Mouse (Mus musculus): ENCODE measurements around the gene Sh3bp4.

Gene Sh3bp4

DNA sequence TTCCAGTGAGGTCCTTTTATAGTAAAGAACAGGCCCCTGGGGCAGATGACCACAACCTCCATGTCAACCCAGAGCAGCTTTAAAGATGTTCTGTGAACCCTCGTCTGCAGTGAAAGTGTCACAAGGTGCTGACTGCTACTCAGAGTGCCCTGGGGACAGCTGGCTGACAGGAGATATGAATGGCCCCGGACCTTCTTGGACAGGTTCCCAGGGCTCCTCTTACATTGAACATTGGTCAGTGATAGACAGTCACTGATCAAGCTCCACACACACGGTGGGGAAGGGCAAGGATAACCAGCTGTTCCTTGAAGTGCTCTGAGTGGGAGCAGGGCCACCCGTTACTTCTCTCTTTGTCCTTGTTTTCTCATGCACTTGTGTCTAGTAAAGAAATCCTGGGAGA lies 50.1 kb downstream of the Sh3bp4 start:
- ATAC-seq (ENCODE audit: insufficient number of reproducible peaks, low FRiP score, low TSS enrichment) = no peak

DNA sequence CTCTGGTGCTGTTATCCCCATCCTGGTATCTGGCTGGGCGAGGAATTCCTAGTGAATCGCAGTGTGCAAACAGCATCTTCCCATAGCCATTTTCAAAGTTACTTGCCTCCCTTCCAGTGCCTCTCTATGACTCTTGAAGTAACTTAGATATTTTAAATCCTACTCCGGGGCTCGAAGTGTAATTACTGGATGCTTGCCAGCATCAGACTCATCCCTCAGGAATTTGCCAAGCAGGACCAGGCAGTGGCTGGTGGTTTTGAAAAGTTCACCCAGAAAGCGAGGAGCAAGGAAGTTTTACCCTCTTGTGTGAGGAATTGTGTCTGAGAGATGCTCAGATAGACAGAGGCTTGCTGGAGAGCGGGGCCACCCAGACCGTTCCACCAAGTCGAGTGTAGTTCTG lies 51.3 kb downstream of the Sh3bp4 start:
- ATAC-seq (ENCODE audit: insufficient number of reproducible peaks, low FRiP score, low TSS enrichment) = no peak

DNA sequence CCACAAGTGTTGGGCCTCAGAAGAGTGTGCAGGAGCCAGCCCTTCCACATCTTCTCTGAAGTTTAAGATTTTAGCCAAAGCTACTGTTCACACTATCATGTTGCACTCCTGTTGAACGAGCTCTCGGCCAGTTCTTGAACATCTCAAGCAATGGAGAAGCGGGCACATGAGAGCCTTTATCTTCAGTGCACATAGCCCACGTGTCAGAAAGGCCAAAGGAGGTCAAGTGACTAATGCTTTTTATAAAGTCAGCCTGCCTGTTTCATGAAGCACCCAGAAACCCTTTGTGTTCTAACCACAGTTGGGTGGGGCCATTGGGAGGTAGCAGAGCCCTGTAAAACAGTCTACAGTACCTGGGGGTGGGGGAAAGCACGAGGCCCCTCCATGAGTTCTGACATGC lies 52.2 kb downstream of the Sh3bp4 start:
- ATAC-seq (ENCODE audit: insufficient number of reproducible peaks, low FRiP score, low TSS enrichment) = no peak

DNA sequence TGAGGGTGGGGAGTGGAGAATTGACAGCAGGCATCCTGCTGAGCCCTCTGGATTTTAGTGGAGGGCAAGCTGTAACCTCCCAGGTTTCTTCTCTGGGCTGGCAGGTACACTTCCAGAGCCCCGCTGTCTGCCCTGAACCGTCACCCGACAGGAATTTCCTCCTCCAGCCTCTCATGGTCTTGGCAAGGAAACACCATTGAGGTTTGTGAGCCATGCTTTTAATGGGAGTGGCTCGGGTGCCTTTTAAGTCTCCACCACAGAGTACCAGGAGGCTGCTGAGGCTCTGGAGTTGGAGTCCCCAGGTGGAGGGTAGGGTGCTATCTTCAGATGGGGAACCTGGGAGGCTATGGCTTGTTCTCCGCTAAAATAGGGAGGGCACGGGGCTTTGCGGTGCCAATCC lies 53.9 kb downstream of the Sh3bp4 start:
- no peak for ATAC-seq (ENCODE audit: insufficient number of reproducible peaks, low FRiP score, low TSS enrichment)

DNA sequence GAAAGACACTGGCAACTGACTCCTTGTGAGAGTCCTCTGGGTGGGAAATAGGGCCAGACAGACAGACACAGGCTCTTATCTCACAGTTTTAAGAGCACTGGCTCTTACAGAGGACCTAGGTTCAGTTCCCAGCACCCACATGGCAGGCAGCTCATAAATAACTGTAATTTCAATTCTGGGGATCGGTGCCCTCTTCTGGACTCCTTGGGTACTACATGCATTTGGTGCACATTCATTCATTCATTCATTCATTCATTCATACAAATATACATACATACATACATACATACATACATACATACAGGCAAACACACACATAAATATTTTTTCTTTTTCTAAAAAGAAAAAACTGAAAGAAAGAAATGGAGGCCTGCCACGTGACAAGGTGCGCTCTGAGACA lies 56.9 kb downstream of the Sh3bp4 start:
- ATAC-seq (ENCODE audit: insufficient number of reproducible peaks, low FRiP score, low TSS enrichment) = no peak

DNA sequence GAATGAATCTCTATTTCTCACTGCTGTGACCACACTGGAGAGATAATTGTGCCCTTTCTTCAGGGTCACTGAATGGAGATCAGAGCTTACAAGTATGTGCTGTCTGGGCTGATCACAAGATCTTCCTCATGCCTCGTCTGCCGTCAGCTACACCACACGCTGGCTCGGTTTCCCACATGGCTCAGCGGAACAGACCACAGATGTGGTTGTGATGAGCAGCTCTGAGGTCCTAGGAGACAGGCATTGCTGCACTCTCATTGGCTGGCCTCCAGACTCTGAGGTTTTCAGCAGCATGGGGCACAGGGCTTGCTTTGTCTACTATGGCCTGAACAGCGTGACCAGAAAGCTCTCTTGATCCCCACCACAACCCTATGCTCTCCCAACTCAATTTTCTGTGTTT lies 60.2 kb downstream of the Sh3bp4 start:
- no peak for ATAC-seq (ENCODE audit: insufficient number of reproducible peaks, low FRiP score, low TSS enrichment)

DNA sequence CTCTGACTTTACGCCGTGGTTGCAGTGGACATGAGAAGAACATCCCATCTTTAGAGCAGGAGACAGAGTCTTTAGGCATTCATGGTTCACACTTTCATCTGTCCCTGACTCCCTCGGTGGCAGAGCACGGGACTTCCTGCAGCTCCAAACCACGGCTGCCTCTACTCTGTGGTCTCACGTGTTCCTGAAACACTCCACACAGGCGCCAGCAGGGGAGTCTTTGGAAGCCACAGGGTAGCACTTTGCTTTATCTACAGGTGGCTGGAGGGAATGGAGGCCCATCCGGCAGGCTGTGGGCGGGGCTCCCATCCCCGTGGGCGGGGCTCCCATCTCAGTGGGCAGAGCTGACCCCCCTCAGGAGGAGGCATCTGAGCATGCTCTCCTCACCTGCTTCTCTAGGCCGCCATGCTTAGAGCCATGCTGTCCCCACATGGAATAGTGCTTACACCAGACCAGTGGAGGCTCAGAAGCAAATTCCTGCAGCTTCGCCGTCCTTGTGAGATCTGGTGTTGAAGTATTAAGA lies 60.9 kb downstream of the Sh3bp4 start:
- ATAC-seq (ENCODE audit: insufficient number of reproducible peaks, low FRiP score, low TSS enrichment) = no peak

DNA sequence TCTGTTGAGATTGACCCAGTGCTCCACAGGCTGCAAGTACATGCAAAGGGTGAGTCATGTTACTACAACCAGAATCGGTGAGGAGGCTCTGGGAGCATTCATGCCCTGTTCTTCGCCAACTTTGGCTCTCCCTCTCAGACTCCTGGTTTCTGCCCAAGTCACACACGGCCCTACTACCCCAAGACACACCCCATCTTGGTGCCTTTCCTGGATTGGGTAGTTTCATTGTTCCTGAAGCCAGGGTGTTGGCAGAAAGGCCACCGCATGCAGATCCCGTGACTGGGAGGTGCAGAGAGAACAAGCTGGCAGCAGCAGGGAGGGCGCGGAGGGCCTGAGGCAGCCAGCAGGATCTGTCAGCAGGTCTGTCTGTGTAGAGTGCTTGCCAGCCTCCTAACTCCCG lies 61.5 kb downstream of the Sh3bp4 start:
- no peak for ATAC-seq (ENCODE audit: insufficient number of reproducible peaks, low FRiP score, low TSS enrichment)

DNA sequence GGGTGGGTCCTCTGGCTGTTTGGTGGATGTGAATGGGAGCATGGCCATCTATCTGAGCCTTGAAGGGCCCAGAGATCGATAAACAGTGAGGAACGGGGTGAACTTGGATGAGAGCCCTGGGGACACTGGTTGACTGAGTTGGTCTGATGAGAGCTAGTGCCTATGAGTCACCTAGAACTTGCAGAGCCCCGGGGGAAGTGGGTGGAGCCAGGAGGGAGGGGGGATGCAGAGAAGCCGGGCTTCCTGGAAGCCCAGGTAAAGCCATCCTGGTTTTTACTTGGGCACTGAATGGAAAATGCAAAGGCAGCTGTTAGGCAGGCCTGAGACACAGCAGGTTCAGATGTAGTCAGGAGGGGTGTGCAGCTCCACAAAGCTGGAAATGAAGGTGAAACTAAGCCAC lies 63.1 kb downstream of the Sh3bp4 start:
- no peak for ATAC-seq (ENCODE audit: insufficient number of reproducible peaks, low FRiP score, low TSS enrichment)

DNA sequence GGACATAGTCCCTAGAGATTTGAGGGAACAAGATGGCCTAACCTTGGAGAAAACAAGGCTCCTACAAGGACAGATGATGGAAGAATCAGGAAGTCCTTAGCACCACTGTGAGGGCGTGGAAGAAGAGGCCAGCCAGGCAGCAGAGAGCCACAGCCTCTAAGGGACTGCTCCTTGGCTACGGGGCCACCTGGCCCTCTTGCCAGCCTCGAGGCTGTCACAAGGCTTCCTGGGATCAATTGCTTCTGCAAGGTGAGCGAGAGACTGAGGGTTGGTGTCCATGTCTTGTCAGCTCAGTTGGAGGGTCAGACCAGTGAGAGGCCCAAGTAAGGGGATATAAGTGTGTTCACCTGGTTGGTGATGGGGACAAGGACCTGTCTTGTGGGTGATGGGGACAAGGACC lies 63.5 kb downstream of the Sh3bp4 start:
- no peak for ATAC-seq (ENCODE audit: insufficient number of reproducible peaks, low FRiP score, low TSS enrichment)

DNA sequence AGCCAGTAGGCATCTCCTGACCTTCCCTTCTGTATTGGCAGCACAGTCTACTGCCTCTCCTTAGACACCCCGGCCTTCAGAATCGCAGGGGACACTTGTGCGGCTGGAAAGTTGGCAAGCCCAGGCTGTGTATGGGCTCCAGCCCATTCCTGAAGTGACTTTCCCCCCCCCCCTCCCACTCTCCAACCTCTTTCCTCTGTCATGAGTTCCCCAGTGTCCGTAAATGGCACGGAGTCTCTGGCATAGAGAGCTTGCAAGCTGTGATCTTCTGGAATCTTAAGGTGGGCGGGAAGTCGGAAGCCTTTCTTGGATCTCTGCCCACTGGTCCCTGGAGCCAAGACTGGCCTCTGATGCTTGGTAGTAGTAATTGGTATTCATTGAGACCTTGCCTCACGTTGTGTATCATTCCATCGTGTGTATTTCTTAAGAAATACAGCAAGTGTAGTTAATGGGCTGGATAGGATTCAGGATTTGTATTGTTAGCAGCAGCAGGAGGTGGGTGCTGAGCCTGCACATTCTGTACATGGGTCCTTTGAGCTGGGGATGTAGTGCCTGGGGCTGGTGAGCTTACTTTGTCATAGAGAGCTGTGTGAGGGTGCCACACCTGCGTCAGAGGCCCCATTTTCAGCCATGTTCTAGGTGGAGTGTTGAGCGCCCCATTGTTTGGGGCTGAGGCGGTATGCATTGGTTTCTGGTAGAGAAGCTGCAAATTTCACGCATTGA lies 66.0 kb downstream of the Sh3bp4 start:
- ATAC-seq (ENCODE audit: insufficient number of reproducible peaks, low FRiP score, low TSS enrichment) = no peak

DNA sequence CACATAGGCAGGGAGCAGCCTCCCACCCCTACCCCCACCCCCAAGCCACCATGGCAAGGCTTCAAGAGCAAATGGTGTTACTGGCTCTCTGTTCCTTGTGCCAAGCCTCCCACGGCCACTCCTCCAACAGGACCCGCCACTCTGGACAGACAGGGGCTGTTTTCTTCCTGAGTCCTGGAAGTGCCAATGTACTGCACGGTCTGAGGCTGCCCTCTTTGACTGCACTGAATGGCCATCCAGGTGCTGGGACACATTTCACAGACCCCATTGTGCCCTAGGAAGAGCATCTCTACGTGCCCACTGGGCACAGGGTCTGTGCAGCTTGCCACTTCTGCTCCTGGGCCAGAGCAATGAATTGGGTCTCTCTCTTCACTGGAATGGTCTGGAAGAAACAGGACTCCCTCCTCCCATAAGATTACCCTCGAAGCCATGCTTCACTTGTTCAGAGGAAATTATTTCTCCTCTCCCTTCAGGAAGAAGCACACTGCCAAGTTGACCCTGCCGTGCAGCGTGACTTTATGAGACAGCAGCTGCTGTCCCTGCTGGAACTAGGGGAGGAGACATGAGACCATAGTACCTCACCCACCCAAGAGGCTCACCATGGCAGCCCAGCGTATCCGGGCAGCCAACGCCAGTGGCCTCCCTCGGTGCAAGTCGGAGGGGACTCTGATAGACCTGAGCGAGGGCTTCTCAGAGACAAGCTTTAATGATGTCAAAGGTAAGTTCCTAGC lies 67.0 kb downstream of the Sh3bp4 start:
- no peak for ATAC-seq (ENCODE audit: insufficient number of reproducible peaks, low FRiP score, low TSS enrichment)

DNA sequence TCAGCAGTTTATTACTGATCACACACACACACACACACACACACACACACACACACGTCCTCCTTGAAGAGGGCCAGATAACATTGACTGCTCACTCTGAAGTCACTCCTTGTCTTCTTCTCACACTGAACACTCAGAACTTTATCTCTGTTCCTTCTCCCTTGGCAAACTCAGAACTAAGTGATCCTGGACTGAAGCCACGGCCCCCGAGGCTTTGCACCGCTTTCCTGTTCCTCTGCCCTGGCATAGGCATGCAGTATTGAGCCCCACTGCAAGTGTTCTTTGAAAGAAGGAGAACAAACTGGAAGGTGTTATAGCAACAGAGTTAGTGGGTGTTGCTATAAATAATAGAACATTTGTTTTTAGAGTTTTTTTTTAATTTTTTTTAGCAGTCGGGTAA lies 68.1 kb downstream of the Sh3bp4 start:
- no peak for ATAC-seq (ENCODE audit: insufficient number of reproducible peaks, low FRiP score, low TSS enrichment)

DNA sequence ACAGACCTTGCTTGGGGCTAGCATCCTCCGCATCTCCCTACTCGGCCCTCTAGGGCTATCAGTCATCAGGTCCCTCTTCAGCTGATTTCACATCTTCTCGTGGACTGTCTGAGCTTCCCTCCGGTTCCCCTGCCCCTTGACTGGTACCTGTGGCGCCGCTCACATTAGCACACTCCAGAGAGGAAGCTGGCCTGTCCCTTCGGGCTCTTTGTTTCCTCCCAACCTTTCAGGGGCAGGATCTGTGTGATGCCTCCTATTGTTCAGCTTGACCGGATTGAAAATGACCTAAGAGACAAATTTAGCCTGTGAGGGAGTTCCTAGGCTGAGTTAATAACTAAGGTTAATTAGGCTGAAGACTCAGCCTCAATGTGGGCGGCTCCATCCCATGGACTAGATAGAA lies 69.9 kb downstream of the Sh3bp4 start:
- ATAC-seq (ENCODE audit: insufficient number of reproducible peaks, low FRiP score, low TSS enrichment) = no peak

DNA sequence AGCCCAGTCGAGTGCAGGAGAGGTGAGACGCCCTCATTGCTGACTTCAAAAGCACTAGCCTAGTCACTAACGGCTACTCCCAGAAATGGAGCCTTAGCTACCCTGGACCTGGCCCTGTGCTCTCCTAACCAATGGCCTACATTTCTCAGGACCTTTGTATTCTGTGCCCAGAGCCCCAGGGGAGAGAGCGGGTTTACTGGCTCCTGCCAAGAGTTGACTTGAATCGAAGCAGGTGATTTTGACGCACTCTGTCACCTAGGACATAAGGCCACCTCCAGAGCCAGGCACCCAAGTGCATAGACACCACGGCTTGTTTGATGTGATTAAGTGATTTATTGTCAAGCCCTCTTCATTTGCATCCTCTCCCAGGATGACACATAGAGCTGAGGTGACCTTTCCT lies 80.9 kb downstream of the Sh3bp4 start:
- no peak for ATAC-seq (ENCODE audit: insufficient number of reproducible peaks, low FRiP score, low TSS enrichment)

DNA sequence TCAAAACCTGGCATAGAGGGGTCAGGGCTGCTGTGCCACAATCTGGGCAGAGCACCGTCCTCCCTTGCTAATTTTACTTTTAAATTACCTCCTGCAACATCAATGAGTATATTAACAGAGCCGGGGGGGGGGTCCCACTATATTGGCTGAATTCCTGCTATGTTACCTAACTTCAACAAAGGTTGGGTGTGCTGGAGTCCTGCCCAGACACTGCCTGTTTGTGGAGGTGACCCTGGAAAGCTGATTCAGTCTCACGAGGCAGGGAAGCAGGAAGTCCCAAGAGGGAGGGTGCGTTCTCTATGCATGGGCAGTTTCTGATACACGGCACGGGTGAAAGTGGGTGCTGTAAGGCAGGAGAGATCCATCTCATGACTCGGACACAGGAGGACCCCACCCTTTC lies 82.4 kb downstream of the Sh3bp4 start:
- ATAC-seq (ENCODE audit: insufficient number of reproducible peaks, low FRiP score, low TSS enrichment) = no peak

DNA sequence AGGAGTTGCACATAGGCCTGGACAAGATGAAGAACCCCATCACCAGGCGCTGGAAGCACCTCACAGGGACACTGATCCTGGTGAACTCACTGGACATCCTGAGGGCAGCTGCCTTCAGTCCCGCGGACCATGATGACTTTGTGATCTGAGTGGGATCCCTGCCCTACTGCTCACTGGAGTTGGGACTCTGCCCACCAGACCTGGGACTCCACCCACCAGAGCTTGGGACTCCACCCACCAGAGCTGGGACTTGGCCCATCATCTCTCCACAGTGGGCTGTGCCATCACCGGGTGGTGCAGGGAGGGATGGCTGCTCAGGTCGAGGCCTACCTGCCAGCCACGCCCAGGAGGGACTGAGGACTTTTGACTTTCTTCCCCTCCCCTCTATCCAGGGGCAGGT lies 83.0 kb downstream of the Sh3bp4 start:
- ATAC-seq (ENCODE audit: insufficient number of reproducible peaks, low FRiP score, low TSS enrichment) = no peak

DNA sequence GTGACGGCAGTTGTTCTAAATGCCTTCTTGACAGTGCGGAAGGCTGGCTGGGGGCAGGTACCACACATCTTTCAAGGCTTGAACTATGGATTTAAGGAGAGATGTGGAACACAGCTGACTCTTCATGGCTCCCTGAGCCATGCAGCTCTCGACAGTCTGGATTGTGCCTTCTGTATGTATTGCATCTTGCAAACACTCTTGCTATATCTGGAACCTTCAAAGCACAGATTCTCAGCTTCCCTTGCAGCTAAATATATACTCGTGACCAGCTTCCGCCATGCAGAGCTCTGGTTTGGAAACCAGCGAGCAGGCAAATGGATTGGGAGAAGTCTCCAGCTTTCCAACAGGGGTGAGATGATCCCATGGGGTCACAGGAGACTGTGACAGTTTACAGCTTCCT lies 93.3 kb downstream of the Sh3bp4 start:
- no peak for ATAC-seq (ENCODE audit: insufficient number of reproducible peaks, low FRiP score, low TSS enrichment)

DNA sequence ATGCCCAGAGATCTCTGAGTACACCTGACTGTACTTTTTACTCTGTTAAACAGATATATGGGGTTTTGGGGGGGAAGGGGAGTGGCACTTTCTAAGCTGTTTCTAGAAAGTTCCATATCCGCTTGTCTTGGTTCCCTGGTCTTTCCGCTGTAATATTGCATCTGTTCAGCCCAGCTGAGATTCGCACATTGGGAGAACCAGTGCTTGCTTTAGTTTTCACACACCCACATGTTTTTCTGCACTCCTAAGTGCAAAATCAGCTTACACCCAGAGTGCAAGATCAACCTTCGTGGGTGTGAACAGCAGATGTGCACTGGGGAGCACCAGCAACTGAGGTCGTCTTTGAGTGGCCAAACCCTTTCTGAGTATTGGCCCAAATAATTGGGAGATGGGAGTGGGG lies 94.1 kb downstream of the Sh3bp4 start:
- no peak for ATAC-seq (ENCODE audit: insufficient number of reproducible peaks, low FRiP score, low TSS enrichment)

DNA sequence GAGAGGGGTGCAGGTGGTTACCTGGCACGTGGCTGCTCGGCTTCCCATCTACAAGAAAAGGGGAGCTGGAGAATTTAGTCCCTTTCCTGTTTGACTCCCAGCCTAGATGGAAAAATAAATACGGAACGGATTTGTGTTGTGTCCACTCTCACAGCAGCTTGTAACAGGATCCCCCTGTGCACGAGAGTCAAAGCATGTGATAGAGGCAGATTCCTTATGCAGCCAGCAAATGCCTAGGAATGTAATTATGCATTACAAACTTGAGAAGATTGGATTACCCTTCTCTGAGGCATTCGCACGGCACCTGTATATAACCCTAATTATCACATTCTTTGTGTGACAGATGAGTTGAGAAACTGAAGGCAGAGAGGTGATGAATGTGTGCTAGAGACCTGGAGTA lies 94.5 kb downstream of the Sh3bp4 start:
- ATAC-seq (ENCODE audit: insufficient number of reproducible peaks, low FRiP score, low TSS enrichment) = no peak

DNA sequence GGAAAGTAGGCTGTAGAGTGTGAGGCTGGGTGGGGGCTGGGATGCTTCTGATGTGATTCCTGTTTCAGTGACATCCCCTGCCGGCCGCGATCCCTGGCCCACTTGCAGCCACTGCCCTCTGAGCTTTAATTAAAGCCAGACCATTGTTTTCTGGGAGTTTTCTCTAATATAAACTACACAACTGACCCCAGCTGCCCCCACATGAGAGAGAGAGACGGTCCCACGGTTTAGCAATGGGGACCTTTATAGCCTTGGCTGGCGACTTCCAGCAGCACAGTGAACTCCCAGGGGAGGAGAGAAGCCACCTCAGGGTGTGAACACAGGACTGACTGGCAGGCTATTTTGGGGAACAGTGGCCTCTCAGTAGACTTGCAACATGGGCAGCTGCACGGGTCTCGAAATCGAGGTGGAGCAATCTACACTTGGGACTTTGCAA lies 96.6 kb downstream of the Sh3bp4 start:
- ATAC-seq (ENCODE audit: insufficient number of reproducible peaks, low FRiP score, low TSS enrichment) = no peak

DNA sequence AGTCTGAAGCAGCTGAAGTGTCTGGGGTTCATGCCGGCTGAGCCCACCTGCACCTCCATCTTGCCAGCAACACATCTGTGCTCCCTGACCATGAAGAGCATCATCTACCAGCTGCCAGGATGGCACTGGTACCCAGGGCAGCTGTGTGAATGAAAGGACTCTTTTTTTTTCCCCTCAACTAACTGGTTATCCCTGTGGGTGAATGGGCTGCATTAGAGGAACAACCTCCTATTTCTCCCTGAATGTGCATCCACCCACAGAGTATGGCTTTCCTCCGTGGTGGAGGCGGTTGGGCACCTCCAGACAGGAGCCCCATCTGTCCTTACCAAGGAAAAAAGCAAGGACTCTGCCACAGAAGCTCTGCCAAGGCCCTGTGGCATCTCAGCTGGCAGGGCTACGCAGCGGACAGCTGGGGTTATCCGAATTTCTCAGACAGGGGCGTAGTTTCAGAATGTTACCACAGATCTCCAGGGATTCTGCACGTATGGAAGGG lies 101.1 kb downstream of the Sh3bp4 start:
- no peak for ATAC-seq (ENCODE audit: insufficient number of reproducible peaks, low FRiP score, low TSS enrichment)
